Comparison of ENCODE assay signal across 20 mouse cellular contexts in genomic region chr12:9752079-9752450, GRCm38 (mm10).
DNase-seq lines count a peak whose midpoint lies in the region; ATAC-seq lines count a peak whose summit lies in the region.
"Had no signal": no experiment of that assay in that cellular context is flagged by ENCODE, and none has a peak within 500 bp of the region (broad histone marks: within the 10 kb centered on the region; RNA-seq: fewer than 3 reads in every experiment).

No protein-coding gene starts in this region.

- H3K4me3 ChIP-seq in embryonic facial prominence, embryonic 11.5 days (ENCODE audit: low read depth, low read length), result no peak overlapping the region
- no peak overlapping the region for H3K4me3 ChIP-seq in limb, embryonic 13.5 days
- no peak overlapping the region for H3K4me3 ChIP-seq in kidney, embryonic 15.5 days (replicated peaks)
- H3K4me3 ChIP-seq: gastrocnemius, adult 2 months; heart, embryonic 13.5 days had no signal

- peak; percentile 13 for DNase-seq in NIH3T3 (ENCODE audit: low read depth)
- peak; percentile 31 for DNase-seq in embryonic facial prominence, embryonic 11.5 days (ENCODE audit: low spot score)
- DNase-seq in forelimb bud, embryonic 11.5 days (ENCODE audit: low read depth, low spot score), result peak; percentile 57
- DNase-seq in frontal cortex, adult 2 months (ENCODE audit: extremely low spot score in 1 of 2, low spot score in 1 of 2), result no peak
- DNase-seq: adrenal gland, adult 2 months; adrenal gland, postnatal 25 days; cerebellum, adult 18-20 months; cerebellum, adult 9-11 months; cerebellum, postnatal 36 days; gastrocnemius, adult 2 months; gastrocnemius, postnatal 25 days; heart, adult 11 months; heart, postnatal 36 days had no signal

- no peak overlapping the region for H3K4me2 ChIP-seq in embryonic facial prominence, embryonic 11.5 days (ENCODE audit: low read depth, low read length)
- no peak overlapping the region for H3K4me2 ChIP-seq in limb, embryonic 13.5 days (replicated peaks)
- no peak overlapping the region for H3K4me2 ChIP-seq in kidney, embryonic 15.5 days
- H3K4me2 ChIP-seq: heart, embryonic 13.5 days had no signal

- H3K4me1 ChIP-seq in embryonic facial prominence, embryonic 11.5 days (ENCODE audit: control insufficient read depth, insufficient read depth, low read length), result no peaks in the 10 kb centered on the region
- H3K4me1 ChIP-seq in limb, embryonic 13.5 days, result peaks cover 42% of the 10 kb centered on the region
- no peaks in the 10 kb centered on the region for H3K4me1 ChIP-seq in kidney, embryonic 15.5 days

- no peak overlapping the region for H3K9ac ChIP-seq in embryonic facial prominence, embryonic 11.5 days (replicated peaks; ENCODE audit: low read length)
- no peak overlapping the region for H3K9ac ChIP-seq in limb, embryonic 13.5 days
- no peak overlapping the region for H3K9ac ChIP-seq in kidney, embryonic 15.5 days
- H3K9ac ChIP-seq: heart, embryonic 13.5 days had no signal

- no peak overlapping the region for H3K27ac ChIP-seq in embryonic facial prominence, embryonic 11.5 days (replicated peaks; ENCODE audit: low read depth, low read length)
- peak overlapping the region; percentile 75; the same call in 1 of the 2 replicates for H3K27ac ChIP-seq in limb, embryonic 13.5 days
- no peak overlapping the region for H3K27ac ChIP-seq in kidney, embryonic 15.5 days
- H3K27ac ChIP-seq: gastrocnemius, adult 2 months; heart, embryonic 13.5 days had no signal

- H3K36me3 ChIP-seq in embryonic facial prominence, embryonic 11.5 days (replicated peaks; ENCODE audit: control insufficient read depth, insufficient read depth, low read depth, low read length), result no peaks in the 10 kb centered on the region
- no peaks in the 10 kb centered on the region for H3K36me3 ChIP-seq in limb, embryonic 13.5 days
- no peaks in the 10 kb centered on the region for H3K36me3 ChIP-seq in kidney, embryonic 15.5 days
- H3K36me3 ChIP-seq: heart, embryonic 13.5 days had no signal

- H3K9me3 ChIP-seq in embryonic facial prominence, embryonic 11.5 days (replicated peaks; ENCODE audit: control insufficient read depth, low read length), result no peaks in the 10 kb centered on the region
- no peaks in the 10 kb centered on the region for H3K9me3 ChIP-seq in limb, embryonic 13.5 days
- H3K9me3 ChIP-seq in kidney, embryonic 15.5 days (replicated peaks), result no peaks in the 10 kb centered on the region
- H3K9me3 ChIP-seq: heart, embryonic 13.5 days had no signal

- no peaks in the 10 kb centered on the region for H3K27me3 ChIP-seq in embryonic facial prominence, embryonic 11.5 days (ENCODE audit: control insufficient read depth, insufficient read depth, low read length)
- peaks cover 48% of the 10 kb centered on the region for H3K27me3 ChIP-seq in limb, embryonic 13.5 days
- H3K27me3 ChIP-seq in kidney, embryonic 15.5 days, result no peaks in the 10 kb centered on the region
- H3K27me3 ChIP-seq: CH12.LX; heart, embryonic 13.5 days had no signal

- WGBS in embryonic facial prominence, embryonic 11.5 days, result 54% methylated on average over 6 of the region's 6 CpGs
- WGBS in limb, embryonic 13.5 days, result 13% methylated on average over 6 of the region's 6 CpGs
- 69% methylated on average over 6 of the region's 6 CpGs for WGBS in kidney, embryonic 15.5 days

- ATAC-seq in embryonic facial prominence, embryonic 11.5 days (replicated peaks; ENCODE audit: insufficient number of reproducible peaks, low FRiP score, low TSS enrichment, low read depth), result no peak
- peak; percentile 77; the same call in 1 of the 2 replicates for ATAC-seq in limb, embryonic 13.5 days (ENCODE audit: low FRiP score, low read depth)
- no peak for ATAC-seq in granulocyte monocyte progenitor cell, adult 5-6 weeks (replicated peaks; ENCODE audit: poor library complexity, severe bottlenecking)
- ATAC-seq in kidney, embryonic 15.5 days (replicated peaks; ENCODE audit: low FRiP score), result no peak
- ATAC-seq: forebrain, embryonic 16.5 days; hindbrain, embryonic 16.5 days had no signal

Comparison
In these comparisons a context has a peak if more than half of its experiments do, and no peak if none do; other contexts are left out.
1. DNase-seq: peak in NIH3T3 (single experiment), embryonic facial prominence, embryonic 11.5 days (single experiment) and forelimb bud, embryonic 11.5 days (single experiment); none in frontal cortex, adult 2 months (0 of 2).